Mouse (Mus musculus): ENCODE measurements around the gene Akap7.
"Not testable (repeated sequence)": the region's sequence is repeated elsewhere in the genome, so short reads cannot be mapped to it uniquely, and the experiment has no call there.

Akap7 gene

DNA sequence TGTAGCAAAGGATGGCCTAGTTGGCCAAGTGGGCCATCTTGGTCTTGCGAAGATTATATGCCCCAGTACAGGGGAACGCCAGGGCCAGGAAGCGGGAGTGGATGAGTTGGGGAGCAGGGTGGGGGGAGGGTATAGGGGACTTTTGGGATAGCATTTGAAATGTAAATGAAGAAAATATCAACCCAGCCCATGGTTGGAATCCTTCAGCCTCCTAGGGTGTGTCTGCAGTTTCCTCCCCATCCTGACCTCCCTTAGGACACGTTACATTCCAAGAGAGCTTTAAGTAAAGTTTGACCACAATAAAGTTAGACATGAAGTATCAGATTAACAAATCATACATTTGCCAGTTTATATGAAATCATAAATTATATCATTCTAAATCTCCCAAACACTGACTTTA, 116.5 kb downstream of the Akap7 start:
- no peak for DNase-seq (ENCODE audit: low spot score)

- DNase-seq (ENCODE audit: low spot score), result peak; percentile 38
Measured at GRCm38 (mm10) chr10:25186240-25186639, 121.4 kb downstream of the Akap7 start.

- DNase-seq (ENCODE audit: low spot score), result no peak
Measured at GRCm38 (mm10) chr10:25185691-25186090, 122.0 kb downstream of the Akap7 start.

DNA sequence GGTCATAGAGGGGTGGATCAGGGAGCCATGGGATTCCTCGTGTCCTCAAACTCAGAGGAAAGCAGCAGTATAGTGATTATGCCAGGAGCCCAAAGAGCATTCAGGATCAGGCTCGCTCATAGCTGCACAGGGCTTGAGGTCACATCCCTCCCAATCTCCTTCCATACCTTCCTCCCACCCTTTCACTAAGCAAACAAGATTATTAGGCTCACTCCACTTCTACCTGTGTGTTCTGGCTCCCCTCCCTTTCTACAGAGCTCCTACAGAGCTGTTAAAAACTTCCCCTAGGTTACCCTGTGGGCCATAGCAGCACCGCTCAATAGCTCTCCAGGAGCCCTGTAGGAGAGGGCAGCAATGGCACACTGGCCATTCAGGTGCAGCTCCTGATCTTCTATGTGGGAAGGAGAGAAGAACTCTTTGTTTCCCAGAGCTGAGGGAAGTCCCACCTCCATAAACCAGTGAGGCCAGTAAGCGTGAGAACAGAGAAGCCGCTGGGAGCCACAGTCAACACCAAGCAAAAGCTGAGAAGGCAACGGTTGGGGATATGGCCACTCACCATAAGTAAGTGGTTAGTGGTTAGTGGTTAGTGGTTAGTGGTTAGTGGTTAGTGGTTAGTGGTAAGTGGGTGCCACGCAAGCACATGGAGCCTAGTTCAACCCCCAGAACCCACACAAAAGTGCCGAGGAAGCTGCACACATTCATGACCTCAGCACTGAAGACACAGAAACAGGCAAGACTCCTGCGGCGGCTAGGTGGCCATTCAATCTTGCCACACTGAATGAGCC, 122.7 kb downstream of the Akap7 start:
- DNase-seq (ENCODE audit: low spot score), result no peak

- DNase-seq (ENCODE audit: low spot score), result no peak
Measured at GRCm38 (mm10) chr10:25183271-25183670, 124.4 kb downstream of the Akap7 start.

DNA sequence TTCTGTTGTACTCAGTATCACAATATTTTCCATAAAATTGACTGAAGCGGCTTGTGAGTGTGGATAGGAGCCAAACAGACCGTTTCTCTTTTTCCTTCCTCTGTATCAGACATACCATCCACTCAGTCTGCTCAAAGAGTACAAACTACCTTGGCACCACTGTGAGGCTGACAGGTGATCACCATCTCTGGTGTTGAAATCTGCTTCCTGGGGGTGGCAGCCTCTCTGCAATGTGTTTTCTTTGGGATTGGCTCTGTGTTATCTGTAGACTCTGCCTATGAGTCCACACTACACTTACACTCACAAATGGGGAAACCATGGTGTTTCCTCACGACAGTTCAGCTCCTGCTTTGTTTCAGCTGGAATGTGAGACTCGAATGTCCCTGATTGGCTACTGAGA, 128.6 kb downstream of the Akap7 start:
- no peak for DNase-seq (ENCODE audit: low spot score)

- no peak for DNase-seq (ENCODE audit: low spot score)
Measured at GRCm38 (mm10) chr10:25177270-25177669, 130.4 kb downstream of the Akap7 start.

GRCm38 (mm10) chr10:25174872-25175271, 132.8 kb downstream of the Akap7 start:
- DNase-seq (ENCODE audit: low spot score), result no peak

GRCm38 (mm10) chr10:25167365-25168194, 140.1 kb downstream of the Akap7 start:
- DNase-seq (ENCODE audit: low spot score), result no peak

GRCm38 (mm10) chr10:25163510-25163909, 144.2 kb downstream of the Akap7 start:
- DNase-seq (ENCODE audit: low spot score), result not testable (repeated sequence)

GRCm38 (mm10) chr10:25161701-25162100, 146.0 kb downstream of the Akap7 start:
- DNase-seq (ENCODE audit: low spot score), result peak; percentile 21

GRCm38 (mm10) chr10:25158651-25159050, 149.0 kb downstream of the Akap7 start:
- no peak for DNase-seq (ENCODE audit: low spot score)

DNA sequence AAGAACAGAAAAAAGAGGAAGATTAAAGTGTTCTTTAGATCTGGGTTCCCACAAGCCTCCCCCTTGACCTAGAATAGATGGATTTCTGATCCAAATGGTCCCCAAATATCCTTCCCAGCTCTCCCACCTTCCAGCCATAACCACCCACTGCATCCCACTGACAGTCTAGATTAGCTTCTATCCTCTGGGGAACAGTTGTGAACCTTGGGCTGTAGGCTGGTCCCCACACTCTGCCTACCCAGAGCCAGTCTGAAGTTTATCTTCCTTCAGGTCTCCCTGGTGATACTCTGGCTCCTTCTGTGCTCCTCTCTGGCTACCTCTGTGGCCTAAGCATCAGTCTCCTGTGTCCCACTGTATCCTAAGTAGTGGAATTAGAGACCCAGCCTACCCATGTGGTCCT, 150.3 kb downstream of the Akap7 start:
- no peak for DNase-seq (ENCODE audit: low spot score)

DNA sequence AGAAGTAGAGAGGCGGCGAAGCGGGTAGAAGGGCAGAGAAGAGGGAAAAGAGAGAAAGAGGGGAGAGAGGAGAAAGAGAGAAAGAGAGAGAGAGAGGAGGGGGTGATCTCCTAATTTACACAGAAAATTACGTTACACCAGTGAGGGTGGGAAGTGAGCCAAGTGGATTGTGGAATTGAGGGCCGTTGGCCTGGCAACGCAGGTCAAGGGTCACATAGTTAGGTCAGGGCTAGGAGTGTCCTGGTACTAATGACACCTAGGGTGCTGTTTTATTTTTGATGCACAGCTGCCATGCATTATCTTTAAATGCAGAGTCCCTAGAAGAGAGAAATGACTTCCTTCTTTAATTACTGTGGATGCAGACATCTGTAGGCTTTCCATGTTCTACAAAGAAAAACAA, 153.4 kb downstream of the Akap7 start:
- DNase-seq (ENCODE audit: low spot score), result no peak

- no peak for DNase-seq (ENCODE audit: low spot score)
Measured at GRCm38 (mm10) chr10:25151172-25151800, 156.4 kb downstream of the Akap7 start.

DNA sequence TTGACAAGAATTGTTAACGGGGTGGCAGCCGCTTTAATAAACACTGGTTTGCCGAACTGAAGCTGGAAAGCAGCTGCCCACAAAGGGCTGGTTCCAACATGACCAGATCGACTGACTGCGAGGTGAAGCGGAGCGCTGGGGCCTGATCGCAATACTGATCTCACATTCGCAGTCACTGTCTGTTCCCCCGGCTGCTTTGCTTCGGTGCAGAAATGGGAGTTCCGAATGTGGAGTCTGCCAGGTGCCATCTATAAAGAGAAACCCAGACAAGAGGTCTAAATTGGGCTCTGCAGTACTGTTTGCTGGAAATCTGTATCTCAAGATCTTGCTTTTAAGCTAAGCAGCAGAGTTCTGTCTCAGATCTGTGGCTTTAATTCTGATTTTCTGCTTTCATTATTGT, 161.8 kb downstream of the Akap7 start:
- DNase-seq (ENCODE audit: low spot score), result no peak

DNA sequence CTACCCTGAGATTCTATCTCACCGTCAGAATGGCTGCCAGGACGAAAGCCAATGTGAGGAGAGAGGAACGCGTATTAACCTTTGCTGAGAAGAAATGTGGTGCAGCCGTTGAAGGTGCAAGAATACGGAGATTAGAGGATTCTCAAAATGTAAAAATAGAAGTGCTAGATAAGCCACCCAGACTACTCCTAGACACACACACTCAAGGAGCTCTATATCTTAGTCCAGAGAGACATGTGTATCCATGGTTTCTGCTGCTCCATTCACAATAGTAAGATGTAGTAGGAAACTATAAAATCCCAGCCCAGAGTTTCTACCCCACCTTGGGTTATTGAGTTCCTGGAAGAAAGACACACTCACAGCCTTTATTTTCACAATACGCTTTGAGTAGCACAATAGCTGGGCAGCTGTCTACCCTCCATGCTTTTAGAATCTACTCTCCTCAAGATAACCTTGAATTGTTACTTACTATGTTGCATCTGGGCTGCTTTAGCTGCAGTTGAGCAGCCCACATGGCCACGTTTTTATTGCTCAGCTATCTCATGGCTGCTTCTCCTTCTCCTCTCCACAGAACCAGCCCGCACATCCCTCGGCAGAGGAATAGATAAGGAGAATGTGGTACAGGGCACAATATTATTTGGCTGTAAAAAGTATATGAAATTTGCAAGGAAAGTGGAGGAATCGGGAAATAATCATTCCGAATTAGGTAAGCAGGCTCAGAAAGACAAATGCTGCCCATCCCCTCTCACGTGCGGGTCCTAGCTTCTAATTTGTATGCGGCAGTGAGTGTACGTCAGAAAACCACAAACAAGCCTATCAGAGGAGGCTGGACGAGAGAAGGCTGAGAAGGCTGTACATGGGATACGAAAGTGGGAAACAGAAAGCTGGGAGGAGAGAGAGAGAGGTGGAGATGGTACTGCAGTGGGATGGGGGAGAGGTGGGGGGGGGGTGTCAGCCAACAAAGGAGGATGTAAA, 162.6 kb downstream of the Akap7 start:
- DNase-seq (ENCODE audit: low spot score), result no peak

GRCm38 (mm10) chr10:25141781-25142180, 165.9 kb downstream of the Akap7 start:
- DNase-seq (ENCODE audit: low spot score), result no peak

GRCm38 (mm10) chr10:25140155-25140755, 167.4 kb downstream of the Akap7 start:
- DNase-seq (ENCODE audit: low spot score), result no peak

DNA sequence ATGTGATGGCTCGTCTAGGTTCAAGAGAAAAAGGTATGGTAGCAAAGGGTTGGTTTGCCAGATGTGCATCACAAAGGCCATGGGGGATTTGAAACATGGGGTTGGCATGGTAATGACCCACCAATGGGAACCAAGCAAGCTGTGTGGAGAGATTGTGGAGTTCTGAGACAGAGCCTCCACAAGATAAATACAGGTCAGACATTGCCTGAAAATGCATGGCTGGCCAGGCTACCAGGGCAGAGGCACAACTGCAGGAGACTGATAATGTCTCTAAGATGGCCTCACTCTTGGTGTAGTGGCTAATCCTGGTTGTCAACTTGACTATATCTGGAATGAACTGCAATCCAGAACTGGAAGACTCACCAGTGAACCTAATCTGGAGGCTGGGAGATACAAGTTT, 174.1 kb downstream of the Akap7 start:
- DNase-seq (ENCODE audit: low spot score), result peak; percentile 22

DNA sequence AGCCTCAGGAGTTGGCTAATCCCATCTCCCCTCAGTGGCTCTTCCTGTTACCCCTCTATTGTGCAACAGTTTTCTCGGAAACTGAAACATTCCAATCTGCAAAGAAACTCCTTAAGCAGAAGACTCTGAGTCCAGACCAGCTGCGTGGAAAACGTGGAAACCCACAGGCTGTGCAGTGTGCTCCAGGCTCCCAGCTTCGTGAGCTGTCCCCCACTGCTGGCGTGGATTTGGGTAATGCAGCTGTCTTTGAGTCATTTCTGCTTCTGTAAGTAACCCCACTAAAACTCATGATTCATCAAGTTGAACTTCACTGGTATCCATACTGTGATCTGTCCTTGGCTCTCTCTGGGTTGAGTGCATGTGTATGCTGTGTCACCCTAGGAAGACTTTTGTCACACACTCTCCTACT, 179.2 kb downstream of the Akap7 start:
- DNase-seq (ENCODE audit: low spot score), result no peak

All from c-Kit-positive CD71-positive TER-119-positive erythroid progenitor cells, embryonic 14.5 days (primary cell).